Mouse (Mus musculus) hindbrain, embryonic 11.5 days (tissue): ENCODE results near the gene Vgll4. TPM values are rescaled to one million over a fixed set of nuclear protein-coding genes. Genes with fewer than 3 reads are reported as not detected.

ENCODE experiments used
- ATAC-seq: fragments of 200-750 bp; cut with Nextera tagmentation; 2 replicates; pipeline ENCODE4 v1.8.0; 2017; ENCODE audit warnings: mild to moderate bottlenecking, moderate TSS enrichment, moderate library complexity; ENCODE audit not compliant: low FRiP score
- DNase-seq: peaks from one replicate; pipeline ENCODE4 v3.0.0-alpha.2; 2015; ENCODE audit warnings: low spot score
- H3K27ac ChIP-seq: fragments of 300-500 bp; sonication (generic); 2 replicates; pipeline ENCODE4 v1.5.1; 2014; ENCODE audit warnings: mild to moderate bottlenecking, low read depth, low read length
- H3K27me3 ChIP-seq: fragments of 300-500 bp; sonication (generic); 2 replicates; pipeline ENCODE4 v1.6.1; 2014; ENCODE audit warnings: mild to moderate bottlenecking, low read length, moderate library complexity, mixed read lengths; ENCODE audit not compliant: control insufficient read depth, insufficient read depth
- H3K36me3 ChIP-seq: fragments of 300-500 bp; sonication (generic); 2 replicates; pipeline ENCODE4 v1.6.1; 2014; ENCODE audit warnings: mild to moderate bottlenecking, low read length, moderate library complexity, mixed read lengths; ENCODE audit not compliant: control insufficient read depth, insufficient read depth
- H3K4me1 ChIP-seq: fragments of 300-500 bp; sonication (generic); replicated peaks from 2 replicates; pipeline ENCODE4 v1.6.1; 2014; ENCODE audit warnings: low read length, mixed read lengths; ENCODE audit not compliant: control insufficient read depth, insufficient read depth
- H3K4me2 ChIP-seq: fragments of 300-500 bp; sonication (generic); replicated peaks from 2 replicates; pipeline ENCODE4 v1.6.1; 2014; ENCODE audit warnings: mild to moderate bottlenecking, low read depth, low read length
- H3K4me3 ChIP-seq: fragments of 300-500 bp; sonication (generic); 2 replicates; pipeline ENCODE4 v1.5.1; 2014; ENCODE audit warnings: low read depth, low read length
- H3K9ac ChIP-seq: fragments of 300-500 bp; sonication (generic); 2 replicates; pipeline ENCODE4 v1.6.1; 2014; ENCODE audit warnings: low read depth, low read length
- H3K9me3 ChIP-seq: fragments of 300-500 bp; sonication (generic); 2 replicates; pipeline ENCODE4 v1.6.1; 2016; ENCODE audit warnings: low read length; ENCODE audit not compliant: control insufficient read depth
- WGBS: fragments of 180-500 bp; shearing (Covaris S2); extraction: QIAGEN DNeasy Blood & Tissue Kit; methylation state at CpG from one replicate; pipeline ENCODE4 v1.1.7; 2014; 5-methylcytosine and 5-hydroxymethylcytosine counted together
- polyA plus RNA-seq: library from polyadenylated mRNA; unstranded; fragments of >200 nt; fragmentation: Nextera tagmentation; extraction: Ambion mirVana; gene quantifications from 2 replicates; pipeline ENCODE4 v1.2.1, GENCODE M21; 2014

Vgll4 gene
- polyA plus RNA-seq, 1 experiment from 2014 or later: 59.3 TPM

- ATAC-seq (no peak), DNase-seq (no peak)
- Histone ChIP-seq H3K4me3 (no peak overlapping the region), H3K36me3 (no peaks in the 10 kb centered on the region), H3K27me3 (no peaks in the 10 kb centered on the region), H3K27ac (no peak overlapping the region), H3K4me1 (no peaks in the 10 kb centered on the region), H3K9me3 (no peaks in the 10 kb centered on the region), H3K4me2 (no peak overlapping the region), H3K9ac (no peak overlapping the region)
- WGBS: 87% methylated on average over 8 of the region's 8 CpGs
Measured at GRCm38 (mm10) chr6:114864421-114864820, 105.4 kb downstream of the Vgll4 start.

- Histone ChIP-seq H3K9me3 (no peaks in the 10 kb centered on the region), H3K4me3 (no peak overlapping the region), H3K4me2 (no peak overlapping the region), H3K4me1 (no peaks in the 10 kb centered on the region), H3K27me3 (no peaks in the 10 kb centered on the region), H3K36me3 (no peaks in the 10 kb centered on the region), H3K27ac (no peak overlapping the region), H3K9ac (no peak overlapping the region)
- no peak for DNase-seq
- WGBS: 92% methylated on average over 5 of the region's 5 CpGs
- no peak for ATAC-seq
Measured at GRCm38 (mm10) chr6:114863501-114863900, 106.3 kb downstream of the Vgll4 start.

- no peaks in the 10 kb centered on the region for H3K9me3 ChIP-seq
- H3K4me1 ChIP-seq: no peaks in the 10 kb centered on the region
- ATAC-seq: no peak
- no peak for DNase-seq
- H3K4me3 ChIP-seq: no peak overlapping the region
- 81% methylated on average over 9 of the region's 9 CpGs for WGBS
- H3K36me3 ChIP-seq: no peaks in the 10 kb centered on the region
- H3K9ac ChIP-seq: no peak overlapping the region
- H3K27me3 ChIP-seq: no peaks in the 10 kb centered on the region
- H3K27ac ChIP-seq: no peak overlapping the region
- no peak overlapping the region for H3K4me2 ChIP-seq
Measured at GRCm38 (mm10) chr6:114862046-114862445, 107.7 kb downstream of the Vgll4 start.

GRCm38 (mm10) chr6:114861591-114861990, 108.2 kb downstream of the Vgll4 start:
- DNase-seq (no peak), ATAC-seq (no peak)
- no peak overlapping the region for H3K4me2 ChIP-seq
- no peaks in the 10 kb centered on the region for H3K9me3 ChIP-seq
- no peaks in the 10 kb centered on the region for H3K4me1 ChIP-seq
- H3K27ac ChIP-seq: no peak overlapping the region
- no peaks in the 10 kb centered on the region for H3K27me3 ChIP-seq
- no peak overlapping the region for H3K9ac ChIP-seq
- no peaks in the 10 kb centered on the region for H3K36me3 ChIP-seq
- no peak overlapping the region for H3K4me3 ChIP-seq
- WGBS: 73% methylated on average over 9 of the region's 9 CpGs

- Histone ChIP-seq H3K4me3 (no peak overlapping the region), H3K36me3 (no peaks in the 10 kb centered on the region), H3K9me3 (no peaks in the 10 kb centered on the region), H3K27me3 (no peaks in the 10 kb centered on the region), H3K4me2 (no peak overlapping the region), H3K9ac (no peak overlapping the region), H3K4me1 (no peaks in the 10 kb centered on the region), H3K27ac (no peak overlapping the region)
- ATAC-seq (no peak), DNase-seq (no peak)
- 91% methylated on average over 14 of the region's 14 CpGs for WGBS
Measured at GRCm38 (mm10) chr6:114860677-114861568, 108.9 kb downstream of the Vgll4 start.

- Histone ChIP-seq H3K9me3 (no peaks in the 10 kb centered on the region), H3K4me3 (no peak overlapping the region), H3K27ac (no peak overlapping the region), H3K4me1 (no peaks in the 10 kb centered on the region), H3K9ac (no peak overlapping the region), H3K36me3 (no peaks in the 10 kb centered on the region), H3K27me3 (no peaks in the 10 kb centered on the region), H3K4me2 (no peak overlapping the region)
- no peak for DNase-seq
- WGBS: 90% methylated on average over 4 of the region's 4 CpGs
- ATAC-seq: no peak
Measured at GRCm38 (mm10) chr6:114858722-114859053, 111.1 kb downstream of the Vgll4 start.

- no peak overlapping the region for H3K27ac ChIP-seq
- H3K27me3 ChIP-seq: no peaks in the 10 kb centered on the region
- DNase-seq (no peak), ATAC-seq (no peak)
- H3K9me3 ChIP-seq: no peaks in the 10 kb centered on the region
- no peaks in the 10 kb centered on the region for H3K36me3 ChIP-seq
- no peak overlapping the region for H3K9ac ChIP-seq
- WGBS: 87% methylated on average over 3 of the region's 3 CpGs
- no peaks in the 10 kb centered on the region for H3K4me1 ChIP-seq
- H3K4me2 ChIP-seq: no peak overlapping the region
- no peak overlapping the region for H3K4me3 ChIP-seq
Measured at GRCm38 (mm10) chr6:114857996-114858721, 111.6 kb downstream of the Vgll4 start.

- no peak for DNase-seq
- WGBS: 78% methylated on average over 4 of the region's 4 CpGs
- no peak overlapping the region for H3K27ac ChIP-seq
- H3K4me2 ChIP-seq: no peak overlapping the region
- H3K4me3 ChIP-seq: no peak overlapping the region
- no peaks in the 10 kb centered on the region for H3K36me3 ChIP-seq
- ATAC-seq: no peak
- 0 out of 2 replicates have a peak, but pooled peaks cover 2% of the 10 kb centered on the region for H3K4me1 ChIP-seq
- H3K9ac ChIP-seq: no peak overlapping the region
- H3K9me3 ChIP-seq: no peaks in the 10 kb centered on the region
- no peaks in the 10 kb centered on the region for H3K27me3 ChIP-seq
Measured at GRCm38 (mm10) chr6:114856501-114856900, 113.3 kb downstream of the Vgll4 start.

- Histone ChIP-seq H3K36me3 (no peaks in the 10 kb centered on the region), H3K9me3 (no peaks in the 10 kb centered on the region), H3K9ac (no peak overlapping the region), H3K4me1 (0 out of 2 replicates have a peak, but pooled peaks cover 2% of the 10 kb centered on the region), H3K27me3 (no peaks in the 10 kb centered on the region), H3K27ac (no peak overlapping the region), H3K4me3 (no peak overlapping the region), H3K4me2 (no peak overlapping the region)
- no peak for DNase-seq
- 85% methylated on average over 3 of the region's 3 CpGs for WGBS
- ATAC-seq: no peak
Measured at GRCm38 (mm10) chr6:114855644-114856043, 114.2 kb downstream of the Vgll4 start.
